ENCODE assay signal across 9 mouse cellular contexts in genomic region chr16:44688507-44688906, GRCm38 (mm10). TPM values are rescaled to one million over a fixed set of nuclear protein-coding genes. Genes with fewer than 3 reads are reported as not detected.
A peak's percentile ranks its signal among the peaks of the same experiment; 100 is the strongest.
DNase-seq lines count a peak whose midpoint lies in the region; ATAC-seq and TF ChIP-seq lines count a peak whose summit lies in the region.
"Had no signal": no experiment of that assay in that cellular context is flagged by ENCODE, and none has a peak within 500 bp of the region (broad histone marks: within the 10 kb centered on the region; RNA-seq: fewer than 3 reads in every experiment).

No protein-coding gene starts in this region.

- no peak overlapping the region for H3K4me2 ChIP-seq in stomach, embryonic 14.5 days (replicated peaks; ENCODE audit: low read depth, low read length)
- no peak overlapping the region for H3K4me2 ChIP-seq in stomach, postnatal 0 days (replicated peaks; ENCODE audit: low read depth)
- H3K4me2 ChIP-seq in limb, embryonic 13.5 days (replicated peaks): peak overlapping the region; percentile 52
- H3K4me2 ChIP-seq in stomach, embryonic 16.5 days (ENCODE audit: low read depth, low read length): no peak overlapping the region

- no peaks in the 10 kb centered on the region for H3K36me3 ChIP-seq in stomach, embryonic 14.5 days (ENCODE audit: control insufficient read depth, insufficient read depth, low read length)
- no peaks in the 10 kb centered on the region for H3K36me3 ChIP-seq in stomach, postnatal 0 days (ENCODE audit: control insufficient read depth, insufficient read depth, low read length)
- no peaks in the 10 kb centered on the region for H3K36me3 ChIP-seq in limb, embryonic 13.5 days
- H3K36me3 ChIP-seq in stomach, embryonic 16.5 days (ENCODE audit: control insufficient read depth, insufficient read depth, low read length): no peaks in the 10 kb centered on the region

- no peaks in the 10 kb centered on the region for H3K9me3 ChIP-seq in stomach, embryonic 14.5 days (ENCODE audit: control insufficient read depth, low read depth, low read length)
- H3K9me3 ChIP-seq in stomach, postnatal 0 days (ENCODE audit: control insufficient read depth, low read length): no peaks in the 10 kb centered on the region
- H3K9me3 ChIP-seq in limb, embryonic 13.5 days: no peaks in the 10 kb centered on the region
- no peaks in the 10 kb centered on the region for H3K9me3 ChIP-seq in stomach, embryonic 16.5 days (replicated peaks; ENCODE audit: control insufficient read depth, low read length)

- H3K27me3 ChIP-seq in stomach, embryonic 14.5 days (ENCODE audit: control insufficient read depth, insufficient read depth, low read length): no peaks in the 10 kb centered on the region
- no peaks in the 10 kb centered on the region for H3K27me3 ChIP-seq in stomach, postnatal 0 days (ENCODE audit: control insufficient read depth, insufficient read depth, low read length)
- H3K27me3 ChIP-seq in limb, embryonic 13.5 days: no peaks in the 10 kb centered on the region
- no peaks in the 10 kb centered on the region for H3K27me3 ChIP-seq in stomach, embryonic 16.5 days (ENCODE audit: control insufficient read depth, insufficient read depth, low read length)

- H3K9ac ChIP-seq in stomach, embryonic 14.5 days (replicated peaks; ENCODE audit: low read depth, low read length): no peak overlapping the region
- no peak overlapping the region for H3K9ac ChIP-seq in stomach, postnatal 0 days (ENCODE audit: low read length)
- H3K9ac ChIP-seq in limb, embryonic 13.5 days: no peak overlapping the region
- H3K9ac ChIP-seq in stomach, embryonic 16.5 days (ENCODE audit: low read length): no peak overlapping the region

- no peak for DNase-seq in frontal cortex, adult 2 months (ENCODE audit: extremely low spot score in 1 of 2, low spot score in 1 of 2)
- DNase-seq in stomach, postnatal 0 days (ENCODE audit: low spot score): no peak
- no peak for DNase-seq in right cerebral cortex, postnatal 36 days (ENCODE audit: low spot score in 2 of 2)
- DNase-seq in c-Kit-positive CD71-positive TER-119-positive erythroid progenitor cells, embryonic 14.5 days (ENCODE audit: low spot score): no peak
- DNase-seq: lung, adult 2 months had no signal

- peaks cover 19% of the 10 kb centered on the region; the same call in 1 of the 2 replicates for H3K4me1 ChIP-seq in stomach, embryonic 14.5 days (ENCODE audit: control insufficient read depth, insufficient read depth, low read length)
- no peaks in the 10 kb centered on the region for H3K4me1 ChIP-seq in stomach, postnatal 0 days (replicated peaks; ENCODE audit: control insufficient read depth, insufficient read depth)
- peaks cover 60% of the 10 kb centered on the region for H3K4me1 ChIP-seq in limb, embryonic 13.5 days
- peaks cover 18% of the 10 kb centered on the region for H3K4me1 ChIP-seq in stomach, embryonic 16.5 days (ENCODE audit: control insufficient read depth, insufficient read depth, low read length)

- peak overlapping the region; percentile 2; the same call in 1 of the 2 replicates for H3K27ac ChIP-seq in stomach, embryonic 14.5 days (ENCODE audit: low read length)
- H3K27ac ChIP-seq in stomach, postnatal 0 days (replicated peaks): no peak overlapping the region
- H3K27ac ChIP-seq in limb, embryonic 13.5 days: peak overlapping the region; percentile 90
- H3K27ac ChIP-seq in stomach, embryonic 16.5 days (ENCODE audit: low read length): peak overlapping the region; percentile 38; the same call in 1 of the 2 replicates

- TF ChIP-seq CTCF in stomach, postnatal 0 days (IDR thresholded peaks at IDR 0.05; ENCODE audit: low read depth): no peak

- H3K4me3 ChIP-seq in stomach, embryonic 14.5 days (ENCODE audit: low read depth, low read length): no peak overlapping the region
- H3K4me3 ChIP-seq in stomach, postnatal 0 days (ENCODE audit: low read depth, low read length): no peak overlapping the region
- no peak overlapping the region for H3K4me3 ChIP-seq in limb, embryonic 13.5 days
- no peak overlapping the region for H3K4me3 ChIP-seq in stomach, embryonic 16.5 days (replicated peaks; ENCODE audit: low read length)

- 20% methylated on average over 4 of the region's 4 CpGs for WGBS in stomach, embryonic 14.5 days
- WGBS in stomach, postnatal 0 days: 20% methylated on average over 4 of the region's 4 CpGs
- WGBS in limb, embryonic 13.5 days: 5% methylated on average over 4 of the region's 4 CpGs
- 18% methylated on average over 4 of the region's 4 CpGs for WGBS in stomach, embryonic 16.5 days

- no peak for TF ChIP-seq EP300 in stomach, postnatal 0 days (optimal IDR thresholded peaks at IDR 0.05)

- ATAC-seq in frontal cortex, adult (ENCODE audit: low TSS enrichment): 0 out of 2 replicates have a peak, but pooled peaks have one; percentile 36
- no peak for ATAC-seq in stomach, embryonic 14.5 days (ENCODE audit: insufficient number of reproducible peaks, insufficient read depth, low FRiP score, low read depth)
- ATAC-seq in stomach, postnatal 0 days (ENCODE audit: low FRiP score, low TSS enrichment): no peak
- ATAC-seq in limb, embryonic 13.5 days (ENCODE audit: low FRiP score, low read depth): 0 out of 2 replicates have a peak, but pooled peaks have one; percentile 16
- no peak for ATAC-seq in stomach, embryonic 16.5 days (ENCODE audit: insufficient read depth, low FRiP score)

RNA-seq across cellular contexts. Expression of gene Nepro, which starts 35.6 kb away (rescaled TPM):
- polyA plus RNA-seq in frontal cortex, adult 2 months (2012; rRNA removed): 3.2 and 3.9 TPM in 2 replicates
- polyA plus RNA-seq in stomach, embryonic 14.5 days (2014; fragmentation: Nextera tagmentation; extraction: Ambion mirVana): 9.3 and 10.0 TPM in 2 replicates
- 2.8 and 3.2 TPM in 2 replicates for polyA plus RNA-seq in stomach, postnatal 0 days (2015; fragmentation: Nextera tagmentation; extraction: Ambion mirVana)
- 10.2 and 11.0 TPM in 2 replicates for polyA plus RNA-seq in limb, embryonic 13.5 days (2015; fragmentation: Nextera tagmentation; extraction: Ambion mirVana)
- polyA plus RNA-seq in stomach, embryonic 16.5 days (2015; fragmentation: Nextera tagmentation; extraction: Ambion mirVana): 7.2 and 7.6 TPM in 2 replicates

RNA-seq across cellular contexts. Expression of gene Gtpbp8, which starts 57.7 kb away (rescaled TPM):
- polyA plus RNA-seq in frontal cortex, adult 2 months (2012; rRNA removed): 18.3 and 18.9 TPM in 2 replicates
- 27.9 and 29.4 TPM in 2 replicates for polyA plus RNA-seq in stomach, embryonic 14.5 days (2014; fragmentation: Nextera tagmentation; extraction: Ambion mirVana)
- polyA plus RNA-seq in stomach, postnatal 0 days (2015; fragmentation: Nextera tagmentation; extraction: Ambion mirVana): 17.6 and 19.8 TPM in 2 replicates
- 28.4 and 28.6 TPM in 2 replicates for polyA plus RNA-seq in limb, embryonic 13.5 days (2015; fragmentation: Nextera tagmentation; extraction: Ambion mirVana)
- polyA plus RNA-seq in stomach, embryonic 16.5 days (2015; fragmentation: Nextera tagmentation; extraction: Ambion mirVana): 25.1 and 26.3 TPM in 2 replicates

Comparison
In these comparisons a context has a peak if more than half of its experiments do, and no peak if none do; other contexts are left out.
1. ATAC-seq: peak in frontal cortex, adult (single experiment) and limb, embryonic 13.5 days (single experiment); none in stomach, embryonic 14.5 days (single experiment), stomach, postnatal 0 days (single experiment) and stomach, embryonic 16.5 days (single experiment).